Mouse (Mus musculus) WW6 (cell line): Measurements from ENCODE around the gene Stx8.

Source experiments
- DNase-seq: peaks from one replicate; pipeline ENCODE4 v3.0.0-alpha.2; 2013; ENCODE audit warnings: low read depth, low spot score

The Stx8 gene

GRCm38 (mm10) chr11:68035303-68035891 lies 69.4 kb downstream of the Stx8 start:
- no peak for DNase-seq

DNA sequence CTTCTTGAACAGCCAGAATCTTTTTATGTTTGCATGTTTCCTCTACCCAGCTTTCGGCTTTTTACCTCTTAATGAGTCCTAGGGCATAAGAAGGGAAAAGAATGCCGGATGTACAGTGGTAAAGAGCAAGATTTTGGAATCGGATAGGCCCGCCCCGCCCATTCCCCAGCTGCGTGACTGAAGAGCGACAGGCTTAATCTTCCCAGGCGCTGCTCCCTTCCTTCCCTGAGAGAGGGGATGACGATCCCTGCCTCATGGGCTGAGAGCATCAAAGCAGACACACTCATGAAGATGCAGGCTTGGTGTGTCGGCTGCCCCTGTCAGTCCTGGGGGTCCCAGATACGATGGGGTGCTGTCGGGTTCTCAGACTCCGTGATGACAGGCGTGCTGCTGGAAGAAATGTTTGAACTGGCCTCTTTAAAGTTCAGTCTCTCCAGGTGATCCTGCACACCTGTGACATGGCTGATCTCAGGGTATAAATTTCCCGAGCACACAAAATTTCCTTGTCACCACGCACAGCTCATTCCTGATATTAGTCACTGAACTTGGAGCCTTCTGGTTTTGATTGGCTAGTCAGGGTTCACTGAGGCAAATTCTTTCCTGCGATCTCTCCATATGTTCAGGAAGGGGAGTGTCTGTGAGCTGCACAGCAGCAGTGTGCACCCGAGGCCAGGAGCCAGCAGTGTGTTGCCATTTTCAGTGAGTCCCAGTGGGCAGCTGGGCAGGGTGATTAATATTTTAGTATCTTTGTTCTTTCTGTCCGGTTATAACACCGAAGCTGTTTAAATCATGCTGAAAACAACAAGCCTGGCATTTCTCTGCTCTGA lies 70.4 kb downstream of the Stx8 start:
- no peak for DNase-seq

DNA sequence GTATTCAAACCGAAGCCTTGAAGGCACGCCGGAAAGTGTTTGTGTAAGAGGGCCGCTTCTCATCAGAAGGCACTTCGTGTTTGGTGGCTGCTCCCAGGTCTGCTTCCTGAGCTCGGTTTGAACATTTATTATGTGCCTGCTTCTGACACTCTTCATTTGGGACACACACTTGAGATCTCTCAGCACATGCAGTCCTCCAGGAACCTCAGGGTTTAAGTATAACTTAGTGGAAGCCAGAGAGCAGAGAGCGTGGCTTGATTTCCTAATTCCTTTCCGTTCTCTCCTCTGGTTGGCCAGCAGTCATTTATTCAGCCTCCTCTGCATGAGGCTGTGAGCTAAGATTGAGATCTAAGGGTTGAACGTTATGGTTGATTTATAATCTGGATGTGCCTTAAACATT lies 71.1 kb downstream of the Stx8 start:
- no peak for DNase-seq

- no peak for DNase-seq
Measured at GRCm38 (mm10) chr11:68038101-68038500, 72.1 kb downstream of the Stx8 start.

- no peak for DNase-seq
Measured at GRCm38 (mm10) chr11:68044181-68044580, 78.2 kb downstream of the Stx8 start.

DNA sequence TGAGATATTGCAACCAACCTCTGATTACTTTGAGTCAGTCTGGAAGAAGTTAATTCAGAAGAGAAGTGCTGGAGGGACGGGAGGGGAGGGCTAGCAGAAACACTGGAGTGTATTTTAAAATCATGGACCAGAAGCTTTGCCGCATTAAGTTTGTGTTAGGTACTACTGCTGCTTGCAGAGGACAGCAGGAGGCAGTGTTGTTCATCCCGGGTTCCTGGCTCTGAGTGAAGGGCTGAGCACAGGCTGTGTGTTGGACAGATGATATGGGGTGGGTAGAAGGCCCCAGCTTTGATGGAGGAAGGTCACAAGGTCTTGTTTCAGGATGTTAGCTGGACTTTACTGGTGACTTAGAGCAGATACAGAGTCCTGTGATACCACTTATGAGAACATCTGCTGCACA lies 80.9 kb downstream of the Stx8 start:
- no peak for DNase-seq

DNA sequence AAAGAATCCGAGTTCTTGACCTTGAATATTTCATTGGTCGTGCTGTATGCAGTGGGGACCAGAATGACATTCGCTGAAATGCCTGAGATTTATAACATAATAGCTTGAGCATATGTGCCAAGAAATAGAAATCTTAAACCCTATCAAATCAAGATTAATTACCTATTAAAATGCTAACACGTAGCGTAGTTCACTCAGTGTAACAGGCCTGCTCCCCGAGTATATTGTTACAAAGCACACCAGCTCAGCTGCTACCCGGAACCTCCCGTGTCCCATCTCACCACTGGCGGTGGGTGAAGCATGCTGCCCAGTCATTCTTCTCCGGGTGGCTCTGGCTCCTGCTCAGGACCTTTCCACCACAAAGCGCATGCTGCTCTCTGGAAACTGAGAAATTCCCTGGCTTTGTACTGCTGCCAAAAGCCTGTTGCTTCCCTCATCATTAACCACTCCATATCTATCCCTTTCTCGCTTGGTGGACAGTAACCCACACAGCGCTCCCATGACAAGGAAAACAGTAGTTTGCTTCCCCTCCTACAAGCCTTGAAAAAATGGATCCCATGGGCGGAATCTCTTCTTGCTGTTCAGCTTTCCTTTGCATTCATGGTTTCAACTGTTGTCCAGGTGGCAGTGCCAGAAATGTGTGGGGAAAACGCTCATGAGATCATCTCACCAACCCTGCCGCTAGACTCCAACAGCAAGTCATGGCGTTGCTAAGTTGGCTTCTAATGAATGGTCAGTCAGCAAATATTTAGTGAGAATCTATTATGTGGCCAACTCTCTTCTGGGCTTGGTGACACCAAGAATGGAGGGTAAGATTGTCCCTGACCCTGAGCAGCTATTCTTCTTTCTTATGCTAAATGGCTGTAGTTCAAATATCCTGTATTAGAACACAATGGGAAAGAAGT lies 83.5 kb downstream of the Stx8 start:
- DNase-seq, result no peak

GRCm38 (mm10) chr11:68050725-68051124 lies 84.7 kb downstream of the Stx8 start:
- no peak for DNase-seq

DNA sequence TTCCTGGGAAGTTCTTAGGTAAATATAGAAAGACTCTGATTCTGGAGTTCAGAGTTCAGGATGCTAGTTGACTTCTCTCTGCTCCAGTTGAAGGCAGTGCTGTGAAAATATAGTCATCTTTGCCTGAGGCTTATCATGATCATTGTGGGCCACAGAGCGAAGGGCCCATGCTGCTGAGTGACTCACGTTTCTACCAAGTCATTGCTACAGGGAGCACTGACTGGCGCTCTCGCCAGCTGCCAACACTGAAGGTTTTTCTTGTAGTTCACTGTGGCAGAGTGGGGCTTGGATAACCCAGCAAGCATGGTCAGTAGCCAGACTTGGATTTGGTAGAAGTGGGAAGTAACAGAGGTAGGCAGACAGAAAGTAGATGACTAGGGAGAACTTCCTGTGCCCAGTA lies 85.3 kb downstream of the Stx8 start:
- no peak for DNase-seq

DNA sequence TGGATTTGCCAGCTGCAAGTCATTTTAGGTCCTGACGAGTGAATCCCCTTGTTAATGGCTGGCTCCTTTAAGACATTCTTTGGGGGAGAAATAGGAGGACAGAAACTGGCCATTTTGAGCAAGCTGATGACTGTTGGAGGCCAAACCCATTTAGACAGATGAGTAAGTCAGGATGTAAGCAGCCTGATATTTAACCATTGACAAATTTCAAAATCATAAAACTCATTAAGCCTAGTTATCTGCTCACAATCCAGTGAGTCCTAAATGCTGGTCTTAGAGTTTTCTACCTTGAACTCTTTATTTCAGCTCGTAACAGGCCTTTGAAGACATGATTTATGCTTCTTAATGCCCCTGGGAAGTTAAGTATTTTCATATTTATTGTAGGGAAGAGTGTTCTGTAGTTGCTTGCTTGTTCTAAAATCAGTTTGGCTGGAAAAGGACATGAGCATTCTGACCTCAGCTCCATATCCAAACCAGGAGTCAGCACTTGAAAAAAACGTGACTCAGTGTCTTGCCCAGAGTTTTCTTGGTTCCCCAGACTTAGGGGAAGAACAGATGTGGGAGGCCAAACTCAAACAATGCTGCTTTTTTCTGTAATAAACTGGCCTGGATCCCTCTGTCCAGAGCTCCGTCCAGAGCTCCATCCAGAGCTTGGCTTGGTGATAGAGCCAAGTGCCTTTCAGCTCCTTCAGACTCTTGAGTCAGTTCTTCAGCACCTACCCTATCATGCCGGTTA lies 92.6 kb downstream of the Stx8 start:
- DNase-seq, result no peak

DNA sequence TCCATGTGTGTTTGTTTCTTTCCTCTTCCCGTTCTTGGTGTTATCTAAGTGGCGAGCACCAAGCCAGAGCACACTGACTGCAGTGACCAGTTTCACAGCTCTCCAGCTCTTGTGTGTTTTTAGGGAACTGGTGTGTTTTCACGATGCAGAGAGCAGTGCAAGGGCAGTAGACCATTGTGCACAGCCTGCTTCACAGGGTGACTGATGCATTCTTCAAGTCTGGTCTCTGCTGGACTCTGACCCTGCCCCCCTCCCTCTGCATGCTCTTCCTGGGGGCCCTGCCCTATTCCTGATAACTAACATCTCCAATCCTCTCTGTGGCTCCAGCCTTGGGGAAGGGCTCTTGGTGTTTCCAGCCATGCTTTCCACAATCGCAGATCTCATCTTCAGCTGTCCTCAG lies 94.7 kb downstream of the Stx8 start:
- DNase-seq, result no peak

DNA sequence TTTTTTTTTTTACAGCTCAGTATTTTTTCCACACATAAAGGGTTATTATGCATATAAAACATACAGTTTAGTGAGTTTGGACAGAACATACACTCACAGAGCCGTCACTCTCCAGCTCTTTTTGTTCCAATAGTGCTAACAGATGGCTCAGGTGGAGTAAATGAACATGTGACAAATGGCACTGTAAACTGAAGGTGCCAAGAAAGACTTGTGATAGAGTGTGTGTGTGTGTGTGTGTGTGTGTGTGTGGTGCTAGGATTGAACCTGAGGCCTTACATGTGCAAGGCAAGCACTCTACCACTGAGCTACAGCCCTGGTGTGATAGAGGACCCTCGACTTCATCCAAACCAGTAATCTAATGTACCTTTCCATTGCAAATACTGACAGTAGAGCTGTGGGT lies 96.1 kb downstream of the Stx8 start:
- no peak for DNase-seq

DNA sequence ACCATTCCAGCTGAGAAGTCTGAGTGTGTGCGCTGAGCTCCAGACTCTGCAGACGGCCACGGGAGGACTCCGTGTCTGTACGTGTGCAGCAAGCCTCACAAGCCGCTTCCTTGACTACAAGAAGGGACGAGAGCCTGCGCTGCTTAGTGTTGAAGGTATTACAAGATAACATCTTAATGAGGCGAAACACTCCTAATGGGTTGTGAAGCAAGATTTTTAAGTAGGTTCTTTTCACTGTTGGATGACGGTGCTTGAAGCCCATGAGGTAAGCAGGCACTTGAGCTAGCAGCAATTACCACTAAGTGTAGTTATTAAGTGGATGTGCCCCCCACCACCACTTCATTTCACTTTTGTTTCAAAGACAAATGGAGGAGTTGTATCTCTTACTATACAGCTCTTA lies 101.8 kb downstream of the Stx8 start:
- no peak for DNase-seq

DNA sequence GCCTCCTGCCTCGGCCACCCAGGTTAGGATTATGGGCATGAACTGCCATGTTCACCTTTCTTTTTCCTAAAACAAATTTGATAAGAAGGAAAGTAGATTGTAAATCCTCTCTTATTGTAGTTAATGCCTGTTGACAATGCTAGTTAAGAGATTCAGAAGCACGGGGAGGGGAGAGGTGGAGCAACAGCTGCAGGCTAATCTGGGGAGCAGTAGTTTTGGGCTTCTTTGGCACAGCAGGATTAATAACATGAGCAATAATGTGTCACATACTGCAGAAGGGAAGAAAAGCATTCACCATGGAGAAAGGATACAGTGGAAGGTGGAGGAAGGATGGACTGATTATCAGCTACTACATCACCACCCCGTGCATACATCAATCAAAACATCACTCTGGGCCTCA lies 104.1 kb downstream of the Stx8 start:
- no peak for DNase-seq

DNA sequence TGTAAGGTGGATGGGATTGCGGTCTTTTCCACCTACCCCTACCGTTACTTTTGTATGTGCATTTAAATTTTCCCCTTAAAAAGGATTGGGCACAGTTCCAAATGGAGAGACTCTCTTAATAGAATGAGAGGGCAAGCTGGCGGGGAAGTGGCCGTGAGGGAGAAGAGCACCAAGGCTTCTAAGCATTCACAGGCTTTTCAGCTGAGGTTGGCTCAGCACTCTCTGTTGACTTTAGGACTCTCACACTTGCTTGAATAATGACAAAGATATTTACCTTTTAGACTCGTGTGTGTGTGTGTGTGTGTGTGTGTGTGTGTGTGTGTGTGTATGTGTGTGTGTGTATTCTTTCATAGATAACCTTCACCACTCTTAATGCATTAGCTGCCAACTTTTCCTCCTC lies 105.8 kb downstream of the Stx8 start:
- DNase-seq, result no peak

- DNase-seq, result no peak
Measured at GRCm38 (mm10) chr11:68072597-68073210, 106.7 kb downstream of the Stx8 start.

DNA sequence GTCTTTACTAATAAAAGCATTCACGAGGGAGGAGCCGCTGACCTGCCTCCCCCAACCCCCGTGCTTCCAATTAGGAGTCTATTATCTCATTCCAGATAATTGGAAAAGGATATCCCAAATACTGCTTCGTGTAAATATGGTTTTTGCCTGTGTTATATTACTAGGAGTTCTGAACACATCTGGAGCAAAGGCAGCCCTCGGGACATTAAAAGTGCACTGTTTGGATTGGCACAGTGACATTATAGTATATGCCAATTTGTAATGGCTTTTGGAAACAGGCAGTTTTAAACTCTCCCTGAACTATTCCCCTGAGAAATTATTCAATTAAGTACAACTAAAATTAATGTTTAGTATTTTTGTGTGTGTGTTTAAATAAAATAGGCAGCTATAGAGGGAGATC lies 108.7 kb downstream of the Stx8 start:
- DNase-seq, result no peak

- no peak for DNase-seq
Measured at GRCm38 (mm10) chr11:68075331-68075730, 109.3 kb downstream of the Stx8 start.

- DNase-seq, result no peak
Measured at GRCm38 (mm10) chr11:68079756-68080155, 113.8 kb downstream of the Stx8 start.

- DNase-seq, result no peak
Measured at GRCm38 (mm10) chr11:68080999-68081398, 115.0 kb downstream of the Stx8 start.

DNA sequence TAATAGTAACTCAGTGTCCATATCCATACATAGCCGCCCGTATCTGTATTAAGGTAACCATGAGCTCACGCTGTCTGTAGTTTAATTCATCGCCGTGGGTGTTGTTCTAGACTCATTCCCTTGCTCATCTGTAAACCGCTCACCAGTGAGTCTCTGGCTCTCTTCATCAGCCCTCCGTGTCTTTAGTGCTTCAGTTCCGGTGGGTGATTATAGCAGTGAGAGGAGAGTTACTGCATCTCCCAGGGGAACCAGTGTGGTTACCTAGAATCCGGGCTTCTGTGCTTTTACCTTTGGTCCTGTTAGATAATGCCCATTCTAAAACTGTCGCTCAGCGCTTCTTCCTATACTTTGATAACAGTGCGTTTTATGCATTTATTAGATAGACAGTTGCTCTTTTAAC lies 116.8 kb downstream of the Stx8 start:
- DNase-seq, result no peak
